Mouse (Mus musculus) naive thymus-derived CD4-positive, alpha-beta T cell, adult 2 months (primary cell): ENCODE data around the gene Scn2a.

Experiments
- DNase-seq: peaks from one replicate; pipeline ENCODE4 v3.0.0-alpha.2; 2011; ENCODE audit warnings: low read depth

Scn2a gene

GRCm38 (mm10) chr2:65620556-65621166 lies at the start of gene Scn2a:
Scn2a (plus strand) TSS chr2:65620771.
- peak; percentile 2 for DNase-seq

- DNase-seq = no peak
Observed at GRCm38 (mm10) chr2:65587679-65588078, 32.9 kb upstream of the Scn2a start.

GRCm38 (mm10) chr2:65607813-65608212 lies 12.8 kb upstream of the Scn2a start:
- DNase-seq = no peak

- DNase-seq = no peak
Observed at GRCm38 (mm10) chr2:65611887-65612286, 8.7 kb upstream of the Scn2a start.

- DNase-seq = no peak
Observed at GRCm38 (mm10) chr2:65619781-65620180, 790 bp upstream of the Scn2a start.

GRCm38 (mm10) chr2:65621254-65621653 lies 683 bp downstream of the Scn2a start:
- DNase-seq = no peak

- DNase-seq = no peak
Observed at GRCm38 (mm10) chr2:65621838-65622237, 1.3 kb downstream of the Scn2a start.

GRCm38 (mm10) chr2:65652636-65653035 lies 32.1 kb downstream of the Scn2a start:
- DNase-seq = no peak

GRCm38 (mm10) chr2:65657031-65657430 lies 36.5 kb downstream of the Scn2a start:
- no peak for DNase-seq

- no peak for DNase-seq
Observed at GRCm38 (mm10) chr2:65658430-65658829, 37.9 kb downstream of the Scn2a start.

GRCm38 (mm10) chr2:65663892-65664291 lies 43.3 kb downstream of the Scn2a start:
- no peak for DNase-seq

GRCm38 (mm10) chr2:65664481-65664880 lies 43.9 kb downstream of the Scn2a start:
- DNase-seq = no peak

GRCm38 (mm10) chr2:65665180-65665579 lies 44.6 kb downstream of the Scn2a start:
- no peak for DNase-seq

- no peak for DNase-seq
Observed at GRCm38 (mm10) chr2:65667590-65668436, 47.2 kb downstream of the Scn2a start.

- peak; percentile 55 for DNase-seq
Observed at GRCm38 (mm10) chr2:65668437-65669135, 48.0 kb downstream of the Scn2a start.

GRCm38 (mm10) chr2:65669561-65669960 lies 49.0 kb downstream of the Scn2a start:
- DNase-seq = no peak

GRCm38 (mm10) chr2:65670153-65670817 lies 49.7 kb downstream of the Scn2a start:
- no peak for DNase-seq

GRCm38 (mm10) chr2:65679621-65680020 lies 59.0 kb downstream of the Scn2a start:
- DNase-seq = no peak

- DNase-seq = no peak
Observed at GRCm38 (mm10) chr2:65685151-65685550, 64.6 kb downstream of the Scn2a start.

GRCm38 (mm10) chr2:65690456-65691184 lies 70.0 kb downstream of the Scn2a start:
- DNase-seq = no peak

- DNase-seq = no peak
Observed at GRCm38 (mm10) chr2:65694485-65694884, 73.9 kb downstream of the Scn2a start.

- no peak for DNase-seq
Observed at GRCm38 (mm10) chr2:65695061-65695460, 74.5 kb downstream of the Scn2a start.
